Mouse (Mus musculus) left cerebral cortex, postnatal 14 days (tissue): Measurements from ENCODE around the gene Cngb1. TPM values are rescaled to one million over a fixed set of nuclear protein-coding genes. Genes with fewer than 3 reads are reported as not detected.
A peak's percentile ranks its signal among the peaks of the same experiment; 100 is the strongest.

Experiments used
- DNase-seq, 2 experiments: peaks; one replicate each; pipeline ENCODE4 v3.0.0; 2021 to 2022; ENCODE audit warnings: low spot score in 2 of 2, mixed read lengths in 1 of 2
- intact Hi-C: fragments of 180-260 bp; cut with DNase I; formaldehyde crosslinking; loops from one replicate; pipeline ENCODE4 v1.15.1; 2025
- total RNA-seq, 2 experiments: library from RNA; stranded (reverse); gene quantifications; 2 replicates each; pipeline ENCODE4 v1.2.3; 2021

Cngb1 gene
- total RNA-seq, 2 experiments from 2014 or later: 0.97 to 1.3 TPM

GRCm38 (mm10) chr8:95327866-95328465, 21.6 kb upstream of the Cngb1 start:
- intact Hi-C loops: no loop called here
- no peak for DNase-seq

DNA sequence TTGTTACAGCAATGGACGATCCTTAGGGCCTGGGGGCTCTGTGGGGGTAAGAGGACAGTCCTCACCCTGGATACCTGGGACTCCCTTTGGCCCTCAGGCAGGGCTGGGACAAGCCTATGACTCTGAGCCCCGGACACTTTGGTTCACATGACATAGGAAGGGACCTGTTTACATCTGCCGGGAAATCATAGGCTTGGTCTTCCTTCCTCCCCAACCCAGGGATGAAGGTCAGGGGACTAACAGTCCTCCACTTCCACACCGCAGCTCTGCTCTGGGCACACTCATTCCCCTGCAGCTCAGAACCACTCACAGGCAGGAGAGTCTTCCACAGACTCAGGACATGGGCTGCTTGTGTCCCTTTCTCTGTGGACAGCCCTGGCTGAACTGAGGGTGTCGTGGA, 20.4 kb upstream of the Cngb1 start:
- DNase-seq: no peak
- intact Hi-C loops: no loop called here

DNA sequence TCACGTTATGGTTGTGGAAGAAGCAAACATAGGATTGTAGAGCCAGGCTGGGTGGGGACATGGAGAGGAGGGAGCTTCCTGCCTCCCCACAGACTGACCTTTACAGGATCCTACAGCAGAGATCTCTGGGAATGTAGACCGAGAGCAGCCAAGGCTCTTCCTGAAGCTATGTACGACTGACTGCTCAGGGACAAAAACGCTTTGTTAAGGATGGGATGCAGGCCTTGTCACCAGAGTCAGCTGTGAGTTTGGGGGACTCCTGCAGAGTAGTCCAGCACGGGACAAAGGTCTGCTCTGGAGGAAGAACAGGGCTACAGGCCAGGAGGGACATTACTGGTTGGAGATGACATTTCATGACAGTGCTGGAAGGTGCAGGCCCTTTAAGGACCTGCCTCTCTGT, 18.3 kb upstream of the Cngb1 start:
- intact Hi-C loops: no loop called here
- no peak for DNase-seq

DNA sequence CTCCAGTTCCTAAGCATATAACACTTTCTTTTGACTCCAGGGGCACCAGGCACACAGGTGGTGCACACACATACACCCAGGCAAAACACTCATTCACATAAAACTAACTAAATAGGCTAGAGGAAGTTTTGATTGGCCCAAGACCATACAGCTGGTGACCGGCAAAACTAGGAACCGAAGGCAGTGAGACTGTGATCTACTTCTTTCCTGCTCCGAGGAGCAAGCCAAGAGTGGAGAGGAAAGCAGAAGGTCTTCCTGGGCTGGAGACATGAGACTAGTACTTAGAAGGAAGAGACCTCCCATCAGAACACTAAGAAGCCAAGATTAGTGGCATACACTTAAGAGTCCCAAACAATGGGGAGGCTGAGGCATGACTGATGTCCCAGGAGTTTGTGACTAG, 16.8 kb upstream of the Cngb1 start:
- intact Hi-C loops: no loop called here
- no peak for DNase-seq

DNA sequence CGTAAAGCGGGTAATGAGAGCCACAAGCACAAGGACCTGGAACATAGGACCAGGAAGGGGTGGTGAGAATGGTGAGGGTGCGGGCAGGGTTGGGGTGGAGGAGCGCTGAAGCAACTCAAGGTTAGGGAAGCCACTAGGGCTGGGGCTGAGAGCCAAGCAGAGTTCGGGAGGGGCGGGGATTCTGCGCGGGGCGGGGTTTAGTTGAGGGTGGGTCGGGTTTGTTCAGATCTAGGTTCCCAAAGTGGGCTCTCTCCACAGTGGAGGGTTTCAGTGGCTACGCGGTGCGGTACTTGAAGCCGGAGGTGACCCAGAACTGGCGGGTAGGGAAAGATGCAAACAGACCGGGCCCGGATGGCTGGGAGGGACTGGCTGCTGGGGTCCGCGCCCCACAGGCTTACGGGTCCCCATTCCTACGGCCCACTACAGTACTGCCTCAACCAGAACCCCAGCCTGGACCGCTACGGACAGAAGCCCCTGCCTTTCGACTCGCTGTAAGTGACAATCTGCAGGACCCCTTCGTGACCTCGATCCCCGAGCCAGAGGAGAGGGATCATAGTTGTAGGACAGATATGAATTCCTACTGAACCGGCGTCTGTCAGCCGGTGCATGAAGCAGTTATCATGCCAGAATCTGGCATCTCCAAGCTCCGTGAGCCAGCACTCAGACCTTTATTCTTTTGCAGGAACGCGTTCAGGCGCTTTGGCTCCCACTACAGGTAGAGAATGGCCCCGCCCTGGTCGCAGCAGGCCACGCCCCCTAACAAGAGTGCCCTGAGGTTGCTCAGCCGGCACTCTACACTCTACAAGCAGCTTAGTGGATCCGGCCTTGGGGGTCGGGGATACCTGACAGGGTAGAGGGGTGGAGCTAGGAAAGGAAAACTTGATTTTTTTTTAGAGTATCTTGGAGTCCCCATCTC, 14.1 kb upstream of the Cngb1 start:
- intact Hi-C loops: no loop called here

DNA sequence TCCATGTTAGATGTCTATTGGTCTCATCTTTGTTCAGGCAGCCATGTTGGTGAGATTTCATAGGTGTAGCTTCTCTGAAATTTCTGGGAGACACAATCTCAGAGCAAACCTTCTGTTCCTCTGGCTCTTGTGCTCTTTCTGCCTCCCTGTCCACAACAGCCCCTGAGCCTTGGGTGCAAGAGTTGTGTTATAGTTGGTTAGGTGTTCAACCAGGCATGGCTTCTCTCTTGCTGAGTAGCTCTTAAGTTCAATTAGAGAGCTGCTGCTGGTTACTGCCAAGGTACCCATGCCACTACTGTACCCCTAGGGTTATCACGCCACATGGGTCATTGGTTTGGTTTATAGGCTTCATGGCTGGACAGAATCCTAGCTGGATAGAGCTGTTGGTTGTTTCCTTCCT, 9.0 kb upstream of the Cngb1 start:
- DNase-seq: no peak
- intact Hi-C loops: no loop called here

More for the DNA sequence above, 14.1 kb upstream of the Cngb1 start:
- peak in 1 of 2 experiments; percentile 47 for DNase-seq

DNA sequence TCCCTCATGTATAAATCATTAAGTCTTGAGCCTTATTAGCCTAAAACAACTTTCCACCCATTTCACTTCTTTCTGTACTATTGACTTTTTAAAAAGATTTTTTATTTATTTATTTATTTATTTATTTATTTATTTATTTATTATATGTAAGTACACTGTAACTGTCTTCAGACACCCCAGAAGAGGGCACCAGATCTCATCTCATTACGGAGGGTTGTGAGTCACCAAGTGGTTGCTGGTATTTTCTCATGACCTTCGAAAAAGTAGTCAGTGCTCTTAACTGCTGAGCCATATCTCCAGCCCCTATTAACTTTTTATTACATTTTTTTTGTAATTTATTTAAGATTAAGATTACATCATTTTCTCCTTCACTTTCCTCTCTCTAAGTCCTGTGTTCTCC, 8.3 kb upstream of the Cngb1 start:
- intact Hi-C loops: no loop called here

GRCm38 (mm10) chr8:95313857-95314256, 7.5 kb upstream of the Cngb1 start:
- DNase-seq: no peak
- intact Hi-C loops: no loop called here

More for the DNA sequence above, 8.3 kb upstream of the Cngb1 start:
- DNase-seq: no peak

DNA sequence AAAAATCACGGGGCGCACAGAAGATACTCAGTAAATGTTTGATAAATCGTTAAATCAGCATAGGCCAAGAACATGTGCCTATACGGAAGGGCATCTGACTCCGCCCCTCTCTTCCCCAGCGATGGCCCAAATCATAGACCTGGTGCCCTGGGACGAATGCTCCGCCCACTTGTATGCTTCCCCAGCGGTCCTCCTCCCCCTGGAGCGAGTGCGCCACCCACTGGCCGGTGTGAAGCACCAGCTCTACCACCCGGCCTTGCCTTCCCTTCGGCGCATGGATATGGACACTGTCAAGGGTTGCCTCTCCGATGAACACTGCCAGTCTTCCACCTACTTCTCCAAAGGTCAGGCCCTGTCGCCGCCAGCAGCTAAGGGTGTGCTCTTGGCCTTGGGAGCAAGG, 6.5 kb upstream of the Cngb1 start:
- intact Hi-C loops: no loop called here
- no peak for DNase-seq

DNA sequence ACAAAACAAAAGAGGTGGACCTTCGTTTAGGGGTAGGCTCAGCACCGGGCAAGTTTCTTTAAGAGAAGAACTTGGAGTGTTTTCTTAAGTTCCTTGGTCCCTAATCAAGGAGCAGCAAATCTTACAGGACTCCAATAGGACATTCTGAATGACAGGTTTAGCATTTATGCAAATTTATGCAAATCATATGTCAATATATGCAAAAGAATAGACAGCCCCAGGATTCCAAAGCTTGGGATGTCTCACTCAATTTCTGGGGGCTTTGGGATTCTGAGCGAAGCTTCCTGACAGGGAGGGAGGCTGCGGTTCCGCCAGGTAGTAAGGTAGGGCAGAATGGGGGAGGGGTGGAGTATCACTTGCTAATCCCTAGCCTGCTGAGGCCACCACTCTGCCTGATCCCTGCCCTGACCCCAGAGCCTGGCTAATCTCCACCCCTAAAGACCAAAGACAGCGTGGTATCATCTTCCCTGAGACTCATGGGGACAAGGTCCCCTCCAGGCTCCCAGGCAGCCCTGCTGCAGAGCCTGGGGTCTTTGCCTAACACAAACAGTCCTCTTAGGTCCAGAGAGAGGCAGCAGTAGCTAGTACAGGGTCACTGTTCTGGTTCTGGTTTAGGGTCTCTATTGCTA, 4.1 kb upstream of the Cngb1 start, which contains the start of gene Tepp:
TSS of gene Tepp (plus strand) at position 225 of the 629 bp plus-strand sequence.
- intact Hi-C loops: no loop called here
- DNase-seq: no peak

- DNase-seq: no peak
- intact Hi-C loops: no loop called here
These were observed 859 bp downstream of the Cngb1 start for GRCm38 (mm10) chr8:95305526-95305925.

- intact Hi-C loops: loop anchor here (1.0 kb wide), 1 partner anchor 48 kb away; no protein-coding TSS in a partner anchor
- no peak for DNase-seq
These were observed 4.0 kb downstream of the Cngb1 start for GRCm38 (mm10) chr8:95302410-95302809.

DNA sequence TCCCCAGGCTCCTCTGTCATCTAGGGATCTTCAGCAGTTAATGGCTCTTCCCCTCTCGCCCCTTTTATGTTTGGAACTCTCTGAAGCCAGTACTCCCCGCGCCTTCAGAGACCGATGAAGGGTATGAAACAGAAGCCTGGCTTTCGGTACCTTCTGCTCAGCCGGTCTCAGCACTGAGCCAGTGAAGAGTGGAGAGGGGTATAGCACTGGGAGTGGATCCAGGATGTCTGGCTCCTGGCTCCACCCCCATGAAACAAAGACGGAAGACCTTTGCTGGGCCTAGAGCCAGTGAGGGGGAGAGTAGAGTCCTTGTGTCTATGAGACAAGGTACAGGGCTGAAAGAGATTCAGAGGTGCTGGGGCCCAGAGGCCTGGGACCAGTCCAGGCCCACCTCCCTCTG, 12.5 kb downstream of the Cngb1 start:
- no peak for DNase-seq
- intact Hi-C loops: no loop called here

DNA sequence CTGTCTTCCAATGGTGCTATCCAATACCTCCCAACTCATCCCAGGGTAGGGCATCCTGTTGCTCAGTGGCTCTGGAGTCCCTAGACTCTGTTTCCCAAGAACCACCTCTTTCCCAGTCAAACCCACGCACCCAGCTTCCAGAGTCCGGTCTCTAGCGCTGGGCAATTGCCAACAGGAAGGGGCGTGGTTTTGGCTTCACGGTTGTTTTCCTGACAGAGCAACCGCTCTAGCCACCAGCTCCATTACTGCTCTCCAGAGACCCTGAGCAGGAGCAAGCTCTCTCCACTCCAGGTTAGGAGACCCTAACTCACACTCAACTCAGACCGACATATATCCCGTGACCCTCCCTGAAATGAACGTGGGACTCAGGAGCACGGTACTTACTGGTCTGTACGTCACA, 13.2 kb downstream of the Cngb1 start:
- no peak for DNase-seq
- intact Hi-C loops: no loop called here

DNA sequence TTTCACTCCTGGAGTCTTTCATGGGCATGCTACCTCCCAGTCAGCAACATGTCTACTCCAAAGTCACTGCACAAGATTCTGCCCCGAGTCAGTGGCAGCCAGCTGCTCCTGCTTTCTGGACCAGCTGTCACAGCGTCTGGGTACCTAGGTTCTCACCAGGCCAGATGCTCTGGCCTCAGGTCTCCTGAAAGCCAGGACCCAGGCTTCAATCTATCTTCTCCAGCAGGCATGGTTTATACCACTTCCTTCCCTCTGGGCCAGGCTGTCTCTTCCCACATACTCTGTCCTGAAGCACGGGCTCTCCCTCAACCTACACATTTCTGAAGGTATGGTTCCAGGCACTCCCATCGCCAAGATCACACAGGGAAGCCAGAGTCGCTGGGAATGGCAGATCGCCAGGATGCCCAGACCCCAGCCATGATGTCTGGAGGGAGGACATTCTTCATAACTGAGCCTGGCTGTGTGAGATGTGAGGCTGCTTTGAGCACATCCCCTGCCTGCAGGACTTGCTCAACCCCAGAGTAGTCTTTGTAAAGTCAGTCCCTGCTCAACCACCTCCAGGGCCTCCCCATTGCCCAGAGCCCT, 17.2 kb downstream of the Cngb1 start:
- DNase-seq: no peak
- intact Hi-C loops: no loop called here

GRCm38 (mm10) chr8:95281493-95281892, 24.9 kb downstream of the Cngb1 start:
- intact Hi-C loops: no loop called here
- peak; percentile 29 to 50 for DNase-seq

DNA sequence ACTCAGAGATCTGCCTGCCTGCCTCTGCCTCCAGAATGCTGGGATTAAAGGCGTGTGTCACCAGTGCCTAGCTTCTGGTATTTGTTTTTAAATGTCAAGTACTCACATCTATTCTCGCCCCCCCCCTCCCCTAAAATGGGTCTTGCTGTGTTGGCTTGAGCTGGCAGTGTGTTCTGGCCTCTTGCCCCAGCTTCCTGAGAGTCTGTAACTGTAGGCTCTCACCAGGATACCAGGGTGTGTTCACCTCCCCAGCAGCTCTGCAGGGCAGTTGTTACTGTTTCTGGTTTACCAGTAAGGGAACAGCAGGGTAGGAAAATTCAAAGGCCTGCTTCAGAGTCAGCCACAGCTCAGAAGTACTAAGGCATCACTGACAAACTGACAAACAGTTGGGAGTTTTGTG, 33.5 kb downstream of the Cngb1 start:
- no peak for DNase-seq
- intact Hi-C loops: no loop called here

DNA sequence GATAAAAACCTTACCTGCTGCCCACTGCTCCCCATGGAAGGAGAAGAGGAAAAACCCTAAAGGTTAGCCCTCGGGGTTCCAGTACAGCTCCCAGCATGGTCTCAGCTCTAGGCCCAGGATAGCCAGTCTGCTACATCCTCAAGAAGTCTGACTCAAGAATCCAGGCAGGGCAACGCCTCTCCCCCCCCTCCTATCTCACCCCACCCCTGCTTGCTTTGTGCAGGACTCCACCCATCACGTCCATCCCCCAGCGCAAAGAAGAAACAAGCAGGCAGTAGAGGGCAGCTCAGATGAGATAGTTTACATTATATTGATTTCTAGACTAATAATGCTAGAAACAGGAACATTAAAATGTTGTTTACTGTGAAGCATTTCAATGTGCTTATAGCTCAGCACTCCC, 34.5 kb downstream of the Cngb1 start:
- intact Hi-C loops: no loop called here

GRCm38 (mm10) chr8:95270501-95270900, 35.9 kb downstream of the Cngb1 start:
- intact Hi-C loops: no loop called here
- no peak for DNase-seq

More for the DNA sequence above, 34.5 kb downstream of the Cngb1 start:
- DNase-seq: no peak

GRCm38 (mm10) chr8:95262181-95262580, 44.2 kb downstream of the Cngb1 start:
- DNase-seq: no peak
- intact Hi-C loops: no loop called here
